Mouse (Mus musculus): ENCODE measurements around the gene Pdlim1. TPM values are rescaled to one million over a fixed set of nuclear protein-coding genes. Genes with fewer than 3 reads are reported as not detected.

Pdlim1 gene
- polyA plus RNA-seq, 1 experiment from 2014 or later = 34.4 TPM

- ATAC-seq (replicated peaks; ENCODE audit: low FRiP score, low read depth) (no peak), DNase-seq (ENCODE audit: low spot score) (no peak)
- 39% methylated on average over 13 of the region's 13 CpGs for WGBS
- H3K9me3 ChIP-seq (replicated peaks; ENCODE audit: low read length) = no peaks in the 10 kb centered on the region
- no peaks in the 10 kb centered on the region for H3K27me3 ChIP-seq (ENCODE audit: insufficient read depth, low read length)
- peak overlapping the region; percentile 18; the same call in 1 of the 2 replicates for H3K4me2 ChIP-seq (ENCODE audit: low read length)
- H3K36me3 ChIP-seq (ENCODE audit: insufficient read depth, low read length) = no peaks in the 10 kb centered on the region
- H3K4me3 ChIP-seq (replicated peaks; ENCODE audit: low read depth, low read length) = no peak overlapping the region
- no peaks in the 10 kb centered on the region for H3K4me1 ChIP-seq (replicated peaks; ENCODE audit: insufficient read depth, low read length)
- no peak overlapping the region for H3K27ac ChIP-seq
- no peak for TF ChIP-seq CTCF (IDR thresholded peaks at IDR 0.05; ENCODE audit: low read depth)
- no peak overlapping the region for H3K9ac ChIP-seq (ENCODE audit: low read depth, low read length)
Measured at GRCm38 (mm10) chr19:40253768-40254167, 17.9 kb downstream of the Pdlim1 start.

GRCm38 (mm10) chr19:40251115-40251514 is 20.5 kb downstream of the Pdlim1 start:
- no peaks in the 10 kb centered on the region for H3K4me1 ChIP-seq (replicated peaks; ENCODE audit: insufficient read depth, low read length)
- no peak overlapping the region for H3K4me3 ChIP-seq (replicated peaks; ENCODE audit: low read depth, low read length)
- no peak overlapping the region for H3K27ac ChIP-seq
- DNase-seq (ENCODE audit: low spot score) (no peak), ATAC-seq (replicated peaks; ENCODE audit: low FRiP score, low read depth) (no peak)
- H3K4me2 ChIP-seq (ENCODE audit: low read length) = no peak overlapping the region
- no peaks in the 10 kb centered on the region for H3K27me3 ChIP-seq (ENCODE audit: insufficient read depth, low read length)
- no peaks in the 10 kb centered on the region for H3K36me3 ChIP-seq (ENCODE audit: insufficient read depth, low read length)
- no peak overlapping the region for H3K9ac ChIP-seq (ENCODE audit: low read depth, low read length)
- no peaks in the 10 kb centered on the region for H3K9me3 ChIP-seq (replicated peaks; ENCODE audit: low read length)
- no peak for TF ChIP-seq CTCF (IDR thresholded peaks at IDR 0.05; ENCODE audit: low read depth)
- 82% methylated on average over 4 of the region's 4 CpGs for WGBS

DNA sequence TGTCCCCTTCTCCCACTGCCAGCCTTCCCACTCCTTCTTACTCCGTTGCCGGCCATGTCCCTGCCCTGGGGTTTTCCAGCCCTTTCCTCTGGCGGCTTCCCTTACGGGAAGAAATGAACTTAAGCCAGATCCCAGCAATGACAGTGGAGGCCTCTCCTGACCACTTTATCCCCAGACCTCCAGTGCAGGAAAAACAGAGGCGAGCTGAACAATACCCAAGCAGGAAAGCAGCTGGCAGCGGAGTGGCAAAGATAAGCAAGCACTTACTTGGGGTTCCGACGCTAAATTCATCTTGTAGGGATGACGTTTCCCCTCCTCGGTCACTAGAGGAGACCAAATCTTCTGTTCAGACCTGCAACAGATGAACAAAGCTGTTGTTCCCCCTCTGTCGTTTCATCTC is 22.3 kb downstream of the Pdlim1 start:
- no peak for TF ChIP-seq CTCF (IDR thresholded peaks at IDR 0.05; ENCODE audit: low read depth)
- WGBS = 81% methylated on average over 11 of the region's 11 CpGs
- Histone ChIP-seq H3K4me3 (replicated peaks; ENCODE audit: low read depth, low read length) (no peak overlapping the region), H3K27me3 (ENCODE audit: insufficient read depth, low read length) (no peaks in the 10 kb centered on the region), H3K36me3 (ENCODE audit: insufficient read depth, low read length) (no peaks in the 10 kb centered on the region), H3K4me2 (ENCODE audit: low read length) (no peak overlapping the region), H3K9me3 (replicated peaks; ENCODE audit: low read length) (no peaks in the 10 kb centered on the region), H3K27ac (no peak overlapping the region), H3K4me1 (replicated peaks; ENCODE audit: insufficient read depth, low read length) (no peaks in the 10 kb centered on the region), H3K9ac (ENCODE audit: low read depth, low read length) (no peak overlapping the region)
- ATAC-seq (replicated peaks; ENCODE audit: low FRiP score, low read depth) (no peak), DNase-seq (ENCODE audit: low spot score) (no peak)

DNA sequence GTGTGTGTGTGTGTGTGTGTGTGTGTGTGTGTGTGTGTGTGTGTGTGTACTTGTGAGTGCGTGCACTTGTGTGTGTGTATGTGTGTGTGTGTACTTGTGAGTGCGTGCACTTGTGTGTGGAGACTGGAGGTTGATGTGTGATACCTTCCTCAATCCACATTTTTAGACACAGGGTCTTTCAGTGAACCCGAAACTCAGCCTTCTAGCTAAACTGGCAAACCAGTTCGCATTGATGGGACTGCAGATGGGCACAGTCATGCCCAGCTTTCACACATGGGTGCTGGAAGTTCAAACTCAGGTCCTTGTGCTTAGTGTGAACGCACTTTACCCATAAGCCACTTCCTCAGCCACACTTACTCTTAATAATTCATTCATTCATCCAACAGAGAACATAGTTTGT is 23.2 kb downstream of the Pdlim1 start:
- no peak overlapping the region for H3K4me3 ChIP-seq (replicated peaks; ENCODE audit: low read depth, low read length)
- TF ChIP-seq CTCF (IDR thresholded peaks at IDR 0.05; ENCODE audit: low read depth) = no peak
- H3K27me3 ChIP-seq (ENCODE audit: insufficient read depth, low read length) = no peaks in the 10 kb centered on the region
- no peak overlapping the region for H3K4me2 ChIP-seq (ENCODE audit: low read length)
- no peak overlapping the region for H3K9ac ChIP-seq (ENCODE audit: low read depth, low read length)
- no peaks in the 10 kb centered on the region for H3K4me1 ChIP-seq (replicated peaks; ENCODE audit: insufficient read depth, low read length)
- no peak for ATAC-seq (replicated peaks; ENCODE audit: low FRiP score, low read depth)
- no peaks in the 10 kb centered on the region for H3K36me3 ChIP-seq (ENCODE audit: insufficient read depth, low read length)
- no peak for DNase-seq (ENCODE audit: low spot score)
- no peaks in the 10 kb centered on the region for H3K9me3 ChIP-seq (replicated peaks; ENCODE audit: low read length)
- H3K27ac ChIP-seq = no peak overlapping the region
- WGBS = 97% methylated on average over 5 of the region's 5 CpGs

DNA sequence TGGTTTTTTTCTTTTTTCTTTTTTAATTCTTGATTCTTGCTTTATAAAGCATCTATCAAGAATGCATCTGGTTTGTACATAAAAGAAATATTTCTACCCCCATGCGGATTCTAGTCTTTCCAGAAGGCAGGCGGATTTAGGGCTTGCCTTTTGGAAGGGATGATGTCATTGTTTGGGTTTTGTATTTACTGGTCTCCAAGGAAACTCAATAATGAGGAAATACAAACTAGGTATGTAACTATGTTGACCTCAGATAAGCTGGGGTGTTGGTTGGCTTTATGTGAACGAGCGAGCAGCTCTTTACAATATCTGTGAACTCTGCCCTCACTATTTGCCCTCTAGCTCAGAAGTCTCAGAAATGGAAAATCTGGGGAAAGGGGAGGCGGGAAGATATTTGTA is 24.4 kb downstream of the Pdlim1 start:
- no peak overlapping the region for H3K4me2 ChIP-seq (ENCODE audit: low read length)
- H3K27ac ChIP-seq = no peak overlapping the region
- ATAC-seq (replicated peaks; ENCODE audit: low FRiP score, low read depth) (no peak), DNase-seq (ENCODE audit: low spot score) (no peak)
- TF ChIP-seq CTCF (IDR thresholded peaks at IDR 0.05; ENCODE audit: low read depth) = no peak
- H3K9ac ChIP-seq (ENCODE audit: low read depth, low read length) = no peak overlapping the region
- H3K27me3 ChIP-seq (ENCODE audit: insufficient read depth, low read length) = no peaks in the 10 kb centered on the region
- H3K36me3 ChIP-seq (ENCODE audit: insufficient read depth, low read length) = no peaks in the 10 kb centered on the region
- no peak overlapping the region for H3K4me3 ChIP-seq (replicated peaks; ENCODE audit: low read depth, low read length)
- no peaks in the 10 kb centered on the region for H3K4me1 ChIP-seq (replicated peaks; ENCODE audit: insufficient read depth, low read length)
- WGBS = 72% methylated on average over 5 of the region's 5 CpGs
- H3K9me3 ChIP-seq (replicated peaks; ENCODE audit: low read length) = no peaks in the 10 kb centered on the region

DNA sequence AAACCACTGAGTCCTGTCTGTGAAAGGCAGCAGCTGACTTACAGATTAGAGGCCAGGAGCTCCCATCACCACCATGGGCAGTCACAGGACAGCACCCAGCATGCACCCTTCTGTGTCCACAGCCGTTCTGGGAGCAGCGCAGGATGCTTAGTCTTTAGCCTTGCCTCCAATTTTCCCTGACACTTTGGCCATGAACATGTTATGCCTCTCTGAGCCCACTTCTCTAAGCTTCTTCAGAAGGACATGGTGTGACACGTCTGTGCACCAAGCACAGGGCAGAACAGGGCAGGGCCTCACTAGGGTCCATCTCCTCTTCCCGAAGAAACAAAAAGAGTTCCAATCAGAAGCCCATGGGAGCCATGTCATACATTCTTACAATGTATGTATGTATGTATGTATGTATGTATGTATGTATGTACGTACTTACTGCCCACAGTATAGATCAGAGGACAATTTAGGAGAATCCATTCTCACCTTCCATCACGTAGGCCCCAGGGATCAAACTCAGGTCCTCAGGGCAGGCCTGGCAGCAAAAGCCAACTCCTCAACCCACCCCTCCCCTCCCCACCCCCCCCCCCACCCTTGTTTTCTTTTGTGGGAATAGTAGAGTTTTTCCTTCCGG is 24.9 kb downstream of the Pdlim1 start:
- Histone ChIP-seq H3K27me3 (ENCODE audit: insufficient read depth, low read length) (no peaks in the 10 kb centered on the region), H3K9me3 (replicated peaks; ENCODE audit: low read length) (no peaks in the 10 kb centered on the region), H3K27ac (no peak overlapping the region), H3K4me3 (replicated peaks; ENCODE audit: low read depth, low read length) (no peak overlapping the region), H3K4me1 (replicated peaks; ENCODE audit: insufficient read depth, low read length) (no peaks in the 10 kb centered on the region), H3K4me2 (ENCODE audit: low read length) (no peak overlapping the region), H3K36me3 (ENCODE audit: insufficient read depth, low read length) (no peaks in the 10 kb centered on the region), H3K9ac (ENCODE audit: low read depth, low read length) (no peak overlapping the region)
- 90% methylated on average over 7 of the region's 7 CpGs for WGBS
- no peak for ATAC-seq (replicated peaks; ENCODE audit: low FRiP score, low read depth)
- no peak for TF ChIP-seq CTCF (IDR thresholded peaks at IDR 0.05; ENCODE audit: low read depth)
- DNase-seq (ENCODE audit: low spot score) = no peak

All from kidney, postnatal 0 days (tissue).